Mouse (Mus musculus): ENCODE results near the gene Klhdc7a.

DNA sequence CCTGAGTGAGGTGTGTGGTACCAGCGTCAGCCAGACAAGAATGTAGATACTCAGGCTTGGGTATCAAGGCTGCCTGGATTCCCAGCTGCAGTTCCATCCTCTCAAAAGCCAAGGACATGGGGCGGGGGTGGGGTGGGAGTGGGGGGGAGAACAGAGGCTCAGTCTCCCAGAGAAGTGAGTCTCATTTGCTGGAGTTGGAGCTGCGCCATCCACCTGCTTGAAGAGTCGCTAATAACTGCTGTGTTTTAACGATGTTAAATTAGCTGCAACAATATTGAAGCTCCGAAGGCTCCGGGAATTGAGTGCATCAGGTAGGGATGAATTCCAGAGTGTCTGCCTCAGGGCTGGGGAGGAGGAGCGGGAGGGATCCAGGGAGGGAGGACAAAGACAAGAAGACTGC is 27.8 kb upstream of the Klhdc7a start:
- TF ChIP-seq CTCF (IDR thresholded peaks at IDR 0.05), result no peak
- no peak for TF ChIP-seq POLR2A (IDR thresholded peaks at IDR 0.05; ENCODE audit: insufficient read depth, low read depth, low read length)
